12 mouse cellular contexts compared by ENCODE assay signal in the genomic region with DNA sequence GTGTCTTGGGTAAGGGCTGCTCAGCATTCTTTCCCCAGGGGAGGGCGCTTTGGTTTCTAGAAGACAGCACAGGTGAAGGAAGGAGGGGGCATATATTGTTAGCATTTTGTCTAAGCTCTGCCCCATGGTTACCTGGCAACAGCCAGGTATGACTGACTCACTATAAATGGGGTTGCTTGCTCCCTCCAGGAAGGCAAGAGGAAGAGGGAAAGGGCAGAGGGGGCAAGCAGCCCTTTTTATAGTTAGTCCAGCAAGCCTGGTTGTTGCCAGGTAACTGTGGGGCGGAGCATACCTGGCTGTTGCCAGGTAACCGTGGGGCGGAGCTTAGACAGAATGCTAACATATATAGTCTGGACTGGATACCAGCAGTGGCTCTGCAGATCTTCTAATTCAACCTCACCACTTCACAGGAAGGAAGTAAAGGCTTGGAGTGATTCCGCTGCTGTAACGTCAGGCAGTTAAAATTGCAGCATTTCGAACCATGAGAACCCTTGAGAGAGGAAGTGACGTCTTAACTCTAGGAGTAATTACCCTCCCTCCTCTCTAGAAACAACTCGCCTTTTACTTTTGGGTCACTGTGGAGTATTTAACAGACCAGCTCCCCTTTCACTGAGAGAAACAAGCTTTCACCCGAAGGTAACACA.
A peak's percentile ranks its signal among the peaks of the same experiment; 100 is the strongest.
DNase-seq lines count a peak whose midpoint lies in the region; ATAC-seq and TF ChIP-seq lines count a peak whose summit lies in the region.
"Had no signal": no experiment of that assay in that cellular context is flagged by ENCODE, and none has a peak within 500 bp of the region (broad histone marks: within the 10 kb centered on the region; RNA-seq: fewer than 3 reads in every experiment).

No protein-coding gene starts in this region.

- ATAC-seq in heart, embryonic 15.5 days (replicated peaks; ENCODE audit: insufficient number of reproducible peaks, insufficient read depth, low FRiP score, low read depth), result no peak
- 0 out of 2 replicates have a peak, but pooled peaks have one; percentile 17 for ATAC-seq in midbrain, embryonic 16.5 days
- ATAC-seq in midbrain, embryonic 14.5 days (ENCODE audit: low FRiP score, low TSS enrichment), result no peak
- ATAC-seq in lung, embryonic 15.5 days (ENCODE audit: borderline replicate concordance, extremely low read depth, low FRiP score, low TSS enrichment), result peak; percentile 37; the same call in 1 of the 2 replicates
- ATAC-seq in stomach, postnatal 0 days (ENCODE audit: low FRiP score, low TSS enrichment), result peak; percentile 73
- ATAC-seq: inflammation-experienced regulatory T-cells, adult 6 months had no signal

- intact Hi-C loops in heart, postnatal 36 days (cut with DNase I), result loop anchor here (5.0 kb wide), 1 partner anchor 75 kb away; the partner anchor contains the start of gene Srgap1

- WGBS in heart, embryonic 15.5 days, result 81% methylated on average over 10 of the region's 10 CpGs
- 88% methylated on average over 10 of the region's 10 CpGs for WGBS in midbrain, embryonic 16.5 days
- 81% methylated on average over 10 of the region's 10 CpGs for WGBS in midbrain, embryonic 14.5 days
- 61% methylated on average over 10 of the region's 10 CpGs for WGBS in lung, embryonic 15.5 days
- WGBS in stomach, postnatal 0 days, result 77% methylated on average over 10 of the region's 10 CpGs

- peak overlapping the region; percentile 41 for H3K27ac ChIP-seq in heart, embryonic 15.5 days
- no peak overlapping the region for H3K27ac ChIP-seq in midbrain, embryonic 16.5 days (ENCODE audit: low read length)
- H3K27ac ChIP-seq in midbrain, embryonic 14.5 days (replicated peaks; ENCODE audit: low read depth, low read length), result no peak overlapping the region
- peak overlapping the region; percentile 12; the same call in 1 of the 2 replicates for H3K27ac ChIP-seq in lung, embryonic 15.5 days
- H3K27ac ChIP-seq in stomach, postnatal 0 days (replicated peaks), result no peak overlapping the region

- no peaks in the 10 kb centered on the region for H3K9me3 ChIP-seq in heart, embryonic 15.5 days (replicated peaks)
- no peaks in the 10 kb centered on the region for H3K9me3 ChIP-seq in midbrain, embryonic 16.5 days (replicated peaks; ENCODE audit: control insufficient read depth, low read length, poor library complexity, severe bottlenecking)
- no peaks in the 10 kb centered on the region for H3K9me3 ChIP-seq in midbrain, embryonic 14.5 days (ENCODE audit: control insufficient read depth, low read length)
- H3K9me3 ChIP-seq in lung, embryonic 15.5 days, result no peaks in the 10 kb centered on the region
- no peaks in the 10 kb centered on the region for H3K9me3 ChIP-seq in stomach, postnatal 0 days (ENCODE audit: control insufficient read depth, low read length)

- H3K9ac ChIP-seq in heart, embryonic 15.5 days, result no peak overlapping the region
- no peak overlapping the region for H3K9ac ChIP-seq in midbrain, embryonic 16.5 days (ENCODE audit: low read depth, low read length)
- H3K9ac ChIP-seq in midbrain, embryonic 14.5 days (replicated peaks; ENCODE audit: low read length), result no peak overlapping the region
- no peak overlapping the region for H3K9ac ChIP-seq in lung, embryonic 15.5 days
- no peak overlapping the region for H3K9ac ChIP-seq in stomach, postnatal 0 days (ENCODE audit: low read length)

- H3K36me3 ChIP-seq in heart, embryonic 15.5 days, result no peaks in the 10 kb centered on the region
- H3K36me3 ChIP-seq in midbrain, embryonic 16.5 days (ENCODE audit: control insufficient read depth, insufficient read depth, low read length), result no peaks in the 10 kb centered on the region
- H3K36me3 ChIP-seq in midbrain, embryonic 14.5 days (ENCODE audit: control insufficient read depth, insufficient read depth, low read length), result no peaks in the 10 kb centered on the region
- no peaks in the 10 kb centered on the region for H3K36me3 ChIP-seq in lung, embryonic 15.5 days
- no peaks in the 10 kb centered on the region for H3K36me3 ChIP-seq in stomach, postnatal 0 days (ENCODE audit: control insufficient read depth, insufficient read depth, low read length)

- H3K4me2 ChIP-seq in heart, embryonic 15.5 days, result no peak overlapping the region
- no peak overlapping the region for H3K4me2 ChIP-seq in midbrain, embryonic 16.5 days (ENCODE audit: low read length)
- no peak overlapping the region for H3K4me2 ChIP-seq in midbrain, embryonic 14.5 days (ENCODE audit: low read length)
- H3K4me2 ChIP-seq in lung, embryonic 15.5 days, result no peak overlapping the region
- no peak overlapping the region for H3K4me2 ChIP-seq in stomach, postnatal 0 days (replicated peaks; ENCODE audit: low read depth)

- no peak for TF ChIP-seq EP300 in stomach, postnatal 0 days (optimal IDR thresholded peaks at IDR 0.05)

- DNase-seq in heart, postnatal 36 days, result no peak
- DNase-seq in midbrain, embryonic 14.5 days, result no peak
- peak; percentile 55 for DNase-seq in stomach, postnatal 0 days (ENCODE audit: low spot score)
- DNase-seq in frontal cortex, postnatal 25 days (ENCODE audit: low spot score in 2 of 2), result no peak
- no peak for DNase-seq in thymus, postnatal 36 days
- DNase-seq: gastrocnemius, postnatal 10 days; left cerebral cortex, postnatal 4 days; right cerebral cortex, postnatal 25 days had no signal

- H3K4me1 ChIP-seq in heart, embryonic 15.5 days (replicated peaks), result peaks cover 19% of the 10 kb centered on the region
- H3K4me1 ChIP-seq in midbrain, embryonic 16.5 days (ENCODE audit: control insufficient read depth, insufficient read depth, low read length), result peaks cover 43% of the 10 kb centered on the region
- peaks cover 22% of the 10 kb centered on the region for H3K4me1 ChIP-seq in midbrain, embryonic 14.5 days (ENCODE audit: control insufficient read depth, insufficient read depth, low read length)
- H3K4me1 ChIP-seq in lung, embryonic 15.5 days, result peaks cover 34% of the 10 kb centered on the region
- H3K4me1 ChIP-seq in stomach, postnatal 0 days (replicated peaks; ENCODE audit: control insufficient read depth, insufficient read depth), result no peaks in the 10 kb centered on the region

- H3K27me3 ChIP-seq in heart, embryonic 15.5 days, result no peaks in the 10 kb centered on the region
- no peaks in the 10 kb centered on the region for H3K27me3 ChIP-seq in midbrain, embryonic 16.5 days (ENCODE audit: control insufficient read depth, insufficient read depth, low read depth, low read length)
- H3K27me3 ChIP-seq in midbrain, embryonic 14.5 days (ENCODE audit: control insufficient read depth, insufficient read depth, low read length), result no peaks in the 10 kb centered on the region
- no peaks in the 10 kb centered on the region for H3K27me3 ChIP-seq in lung, embryonic 15.5 days
- no peaks in the 10 kb centered on the region for H3K27me3 ChIP-seq in stomach, postnatal 0 days (ENCODE audit: control insufficient read depth, insufficient read depth, low read length)

- peak; percentile 45 for TF ChIP-seq CTCF in stomach, postnatal 0 days (IDR thresholded peaks at IDR 0.05; ENCODE audit: low read depth)

- H3K4me3 ChIP-seq in heart, embryonic 15.5 days, result no peak overlapping the region
- no peak overlapping the region for H3K4me3 ChIP-seq in midbrain, embryonic 16.5 days (ENCODE audit: low read depth, low read length)
- H3K4me3 ChIP-seq in midbrain, embryonic 14.5 days (replicated peaks; ENCODE audit: low read depth, low read length), result no peak overlapping the region
- no peak overlapping the region for H3K4me3 ChIP-seq in lung, embryonic 15.5 days
- no peak overlapping the region for H3K4me3 ChIP-seq in stomach, postnatal 0 days (ENCODE audit: low read depth, low read length)

Comparison
In these comparisons a context has a peak if more than half of its experiments do, and no peak if none do; other contexts are left out.
1. ATAC-seq: peak in midbrain, embryonic 16.5 days (single experiment), lung, embryonic 15.5 days (single experiment) and stomach, postnatal 0 days (single experiment); none in heart, embryonic 15.5 days (single experiment) and midbrain, embryonic 14.5 days (single experiment).
2. H3K27ac ChIP-seq: peak in heart, embryonic 15.5 days (single experiment) and lung, embryonic 15.5 days (single experiment); none in midbrain, embryonic 16.5 days (single experiment), midbrain, embryonic 14.5 days (single experiment) and stomach, postnatal 0 days (single experiment).